Mouse (Mus musculus): ENCODE measurements around the gene Stab1. TPM values are rescaled to one million over a fixed set of nuclear protein-coding genes. Genes with fewer than 3 reads are reported as not detected.
A peak's percentile ranks its signal among the peaks of the same experiment; 100 is the strongest.

Gene Stab1
- 20.7 and 21.6 TPM in 2 replicates for polyA plus RNA-seq (2016; fragmentation: Nextera tagmentation; extraction: Ambion mirVana)

GRCm38 (mm10) chr14:31168425-31168824 is at the start of gene Stab1:
TSS of gene Stab1 (minus strand) at chr14:31168641.
- Histone ChIP-seq H3K4me3 (peak within 1 kb of the TSS; percentile 16), H3K36me3 (replicated peaks) (peaks cover 37% of the 10 kb centered on the region), H3K27ac (peak within 1 kb of the TSS; percentile 15), H3K4me1 (peaks cover 43% of the 10 kb centered on the region), H3K27me3 (ENCODE audit: poor library complexity, severe bottlenecking) (no peaks in the 10 kb centered on the region), H3K9me3 (no peaks in the 10 kb centered on the region)
- no peak for DNase-seq (ENCODE audit: extremely low spot score, low spot score)
- 65% methylated on average over 10 of the region's 10 CpGs for WGBS

- 15% methylated on average over 11 of the region's 11 CpGs for WGBS
- Histone ChIP-seq H3K27ac (peak within 1 kb of the TSS; percentile 74), H3K9me3 (no peaks in the 10 kb centered on the region), H3K36me3 (replicated peaks) (no peaks in the 10 kb centered on the region), H3K27me3 (ENCODE audit: poor library complexity, severe bottlenecking) (peaks cover 21% of the 10 kb centered on the region), H3K4me1 (peaks cover 47% of the 10 kb centered on the region), H3K4me3 (peak within 1 kb of the TSS; percentile 0; the same call in 1 of the 2 replicates)
- DNase-seq (ENCODE audit: extremely low spot score, low spot score): peak; percentile 63
Measured at GRCm38 (mm10) chr14:31217666-31218065, 49.2 kb upstream of the Stab1 start, which contains the start of gene Sema3g. TSS of gene Sema3g (plus strand) at chr14:31217860.

- 63% methylated on average over 2 of the region's 2 CpGs for WGBS
- H3K9me3 ChIP-seq: no peaks in the 10 kb centered on the region
- no peaks in the 10 kb centered on the region for H3K36me3 ChIP-seq (replicated peaks)
- H3K4me3 ChIP-seq: peak within 1 kb of the TSS; percentile 0; the same call in 1 of the 2 replicates
- no peak for DNase-seq (ENCODE audit: extremely low spot score, low spot score)
- peak within 1 kb of the TSS; percentile 74 for H3K27ac ChIP-seq
- H3K4me1 ChIP-seq: peaks cover 47% of the 10 kb centered on the region
- peaks cover 21% of the 10 kb centered on the region for H3K27me3 ChIP-seq (ENCODE audit: poor library complexity, severe bottlenecking)
Measured at GRCm38 (mm10) chr14:31216846-31217245, 48.4 kb upstream of the Stab1 start, which contains the start of gene Nisch. TSS of gene Nisch (minus strand) at chr14:31216946.

- peaks cover 21% of the 10 kb centered on the region for H3K27me3 ChIP-seq (ENCODE audit: poor library complexity, severe bottlenecking)
- no peak overlapping the region for H3K4me3 ChIP-seq
- H3K4me1 ChIP-seq: peaks cover 34% of the 10 kb centered on the region
- 32% methylated on average over 15 of the region's 15 CpGs for WGBS
- no peaks in the 10 kb centered on the region for H3K36me3 ChIP-seq (replicated peaks)
- peak; percentile 67 for DNase-seq (ENCODE audit: extremely low spot score, low spot score)
- no peaks in the 10 kb centered on the region for H3K9me3 ChIP-seq
- peak overlapping the region; percentile 74 for H3K27ac ChIP-seq
Measured at GRCm38 (mm10) chr14:31215157-31216002, 46.9 kb upstream of the Stab1 start.

GRCm38 (mm10) chr14:31214684-31215083 is 46.2 kb upstream of the Stab1 start:
- no peak overlapping the region for H3K27ac ChIP-seq
- WGBS: 86% methylated on average over 3 of the region's 3 CpGs
- no peaks in the 10 kb centered on the region for H3K9me3 ChIP-seq
- peaks cover 21% of the 10 kb centered on the region for H3K27me3 ChIP-seq (ENCODE audit: poor library complexity, severe bottlenecking)
- H3K4me3 ChIP-seq: no peak overlapping the region
- peaks cover 33% of the 10 kb centered on the region for H3K4me1 ChIP-seq
- DNase-seq (ENCODE audit: extremely low spot score, low spot score): no peak
- no peaks in the 10 kb centered on the region for H3K36me3 ChIP-seq (replicated peaks)

- WGBS: 76% methylated on average over 8 of the region's 8 CpGs
- no peak overlapping the region for H3K4me3 ChIP-seq
- DNase-seq (ENCODE audit: extremely low spot score, low spot score): no peak
Measured at GRCm38 (mm10) chr14:31213868-31214267, 45.4 kb upstream of the Stab1 start.

GRCm38 (mm10) chr14:31212499-31212898 is 44.1 kb upstream of the Stab1 start:
- H3K36me3 ChIP-seq (replicated peaks): no peaks in the 10 kb centered on the region
- no peaks in the 10 kb centered on the region for H3K9me3 ChIP-seq
- H3K27me3 ChIP-seq (ENCODE audit: poor library complexity, severe bottlenecking): peaks cover 21% of the 10 kb centered on the region
- H3K4me1 ChIP-seq: peaks cover 27% of the 10 kb centered on the region
- no peak for DNase-seq (ENCODE audit: extremely low spot score, low spot score)
- no peak overlapping the region for H3K4me3 ChIP-seq
- 83% methylated on average over 3 of the region's 3 CpGs for WGBS
- no peak overlapping the region for H3K27ac ChIP-seq

More at GRCm38 (mm10) chr14:31213868-31214267, 45.4 kb upstream of the Stab1 start:
- H3K36me3 ChIP-seq (replicated peaks): no peaks in the 10 kb centered on the region
- H3K27ac ChIP-seq: no peak overlapping the region
- peaks cover 33% of the 10 kb centered on the region for H3K4me1 ChIP-seq
- peaks cover 21% of the 10 kb centered on the region for H3K27me3 ChIP-seq (ENCODE audit: poor library complexity, severe bottlenecking)
- no peaks in the 10 kb centered on the region for H3K9me3 ChIP-seq

- Histone ChIP-seq H3K27ac (no peak overlapping the region), H3K36me3 (replicated peaks) (no peaks in the 10 kb centered on the region), H3K9me3 (no peaks in the 10 kb centered on the region), H3K4me1 (peaks cover 26% of the 10 kb centered on the region), H3K4me3 (no peak overlapping the region), H3K27me3 (ENCODE audit: poor library complexity, severe bottlenecking) (peaks cover 20% of the 10 kb centered on the region)
- DNase-seq (ENCODE audit: extremely low spot score, low spot score): no peak
- WGBS: 88% methylated on average over 6 of the region's 6 CpGs
Measured at GRCm38 (mm10) chr14:31211854-31212253, 43.4 kb upstream of the Stab1 start.

GRCm38 (mm10) chr14:31209133-31209557 is 40.7 kb upstream of the Stab1 start:
- no peak for DNase-seq (ENCODE audit: extremely low spot score, low spot score)
- Histone ChIP-seq H3K4me3 (no peak overlapping the region), H3K27ac (no peak overlapping the region), H3K36me3 (replicated peaks) (peaks cover 7% of the 10 kb centered on the region), H3K4me1 (peaks cover 25% of the 10 kb centered on the region), H3K9me3 (no peaks in the 10 kb centered on the region), H3K27me3 (ENCODE audit: poor library complexity, severe bottlenecking) (peaks cover under 1% of the 10 kb centered on the region)
- 72% methylated on average over 4 of the region's 4 CpGs for WGBS

- H3K4me1 ChIP-seq: peaks cover 28% of the 10 kb centered on the region
- peaks cover 18% of the 10 kb centered on the region for H3K36me3 ChIP-seq (replicated peaks)
- H3K9me3 ChIP-seq: no peaks in the 10 kb centered on the region
- DNase-seq (ENCODE audit: extremely low spot score, low spot score): no peak
- 95% methylated on average over 2 of the region's 2 CpGs for WGBS
- no peaks in the 10 kb centered on the region; the same call in none of the 2 replicates for H3K27me3 ChIP-seq (ENCODE audit: poor library complexity, severe bottlenecking)
- peak within 1 kb of the TSS; percentile 85 for H3K4me3 ChIP-seq
- peak within 1 kb of the TSS; percentile 97 for H3K27ac ChIP-seq
Measured at GRCm38 (mm10) chr14:31208084-31208483, 39.6 kb upstream of the Stab1 start, which contains the start of gene Tnnc1. TSS of gene Tnnc1 (plus strand) at chr14:31208312.

- no peak for DNase-seq (ENCODE audit: extremely low spot score, low spot score)
- Histone ChIP-seq H3K36me3 (replicated peaks) (peaks cover 26% of the 10 kb centered on the region), H3K4me3 (peak overlapping the region; percentile 85), H3K27ac (peak overlapping the region; percentile 97), H3K4me1 (peaks cover 28% of the 10 kb centered on the region), H3K9me3 (no peaks in the 10 kb centered on the region), H3K27me3 (ENCODE audit: poor library complexity, severe bottlenecking) (no peaks in the 10 kb centered on the region; the same call in none of the 2 replicates)
- 82% methylated on average over 13 of the region's 13 CpGs for WGBS
Measured at GRCm38 (mm10) chr14:31207070-31207830, 38.8 kb upstream of the Stab1 start.

GRCm38 (mm10) chr14:31206472-31206981 is 38.1 kb upstream of the Stab1 start:
- peak overlapping the region; percentile 85 for H3K4me3 ChIP-seq
- DNase-seq (ENCODE audit: extremely low spot score, low spot score): peak; percentile 93
- H3K27me3 ChIP-seq (ENCODE audit: poor library complexity, severe bottlenecking): no peaks in the 10 kb centered on the region; the same call in none of the 2 replicates
- no peaks in the 10 kb centered on the region for H3K9me3 ChIP-seq
- peaks cover 28% of the 10 kb centered on the region for H3K4me1 ChIP-seq
- under 1% methylated on average over 48 of the region's 48 CpGs for WGBS
- H3K27ac ChIP-seq: peak overlapping the region; percentile 97
- H3K36me3 ChIP-seq (replicated peaks): peaks cover 33% of the 10 kb centered on the region

Measured in forebrain, embryonic 10.5 days (tissue).